Mouse (Mus musculus): Measurements from ENCODE around the gene Zscan21. TPM values are rescaled to one million over a fixed set of nuclear protein-coding genes. Genes with fewer than 3 reads are reported as not detected.

The Zscan21 gene
- total RNA-seq (2014; fragmentation: Nextera tagmentation) (24.5 and 33.7 TPM in 2 replicates), total RNA-seq (2017) (14.1 and 15.6 TPM in 2 replicates), polyA plus RNA-seq (2012) (1.2 and 2.8 TPM in 2 replicates)

DNA sequence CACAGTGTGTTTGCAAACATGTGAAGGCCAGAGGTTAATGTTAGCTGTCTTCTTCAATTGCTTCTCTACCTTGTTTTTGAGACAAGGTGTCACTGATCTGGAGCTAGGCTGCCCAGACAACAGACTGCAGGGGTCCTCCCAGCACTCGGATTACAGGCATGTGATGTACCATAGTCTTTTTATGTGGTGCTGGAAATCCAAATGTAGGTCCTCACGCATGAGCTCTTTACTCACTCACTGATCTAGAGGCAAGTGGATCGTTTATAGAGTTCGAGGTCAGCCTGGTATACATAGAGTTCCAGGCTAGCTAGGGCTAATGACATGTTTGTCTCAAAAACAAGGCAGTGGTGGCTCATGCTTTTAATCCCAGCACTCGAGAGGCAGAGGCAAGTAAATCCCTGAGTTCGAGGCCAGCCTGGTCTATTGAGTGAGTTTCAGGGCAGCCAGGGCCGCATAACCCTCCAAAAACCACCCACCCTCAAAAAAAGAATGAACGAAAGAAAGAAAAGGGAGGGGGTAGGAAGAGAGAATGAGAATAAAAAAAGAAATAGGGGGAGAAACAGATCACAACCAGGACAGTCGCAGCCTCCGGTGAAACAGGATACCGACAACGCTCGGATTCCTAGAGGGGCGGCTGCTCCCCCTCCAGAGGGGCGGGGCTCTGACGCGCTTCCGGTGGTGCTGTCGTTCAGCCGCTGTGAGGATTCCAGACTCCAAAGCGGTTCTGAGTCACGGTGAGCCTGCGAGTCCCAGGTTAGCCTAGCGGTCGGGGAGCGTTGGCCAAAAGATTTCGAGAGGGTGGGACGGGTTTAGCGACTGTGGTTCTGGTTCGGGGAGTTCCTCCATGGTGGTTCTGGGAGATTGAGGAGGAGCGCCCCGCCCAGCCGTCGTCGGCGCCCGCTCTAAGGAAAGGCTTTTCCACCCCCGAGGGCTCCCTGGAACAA lies at the start of gene Zscan21:
Zscan21 (plus strand) TSS at position 649 of the 944 bp plus-strand sequence.
- H3K9me3 ChIP-seq (replicated peaks) = no peaks in the 10 kb centered on the region
- H3K4me1 ChIP-seq (ENCODE audit: insufficient read depth, low read depth, low read length) = peaks cover 21% of the 10 kb centered on the region
- H3K27me3 ChIP-seq (ENCODE audit: insufficient read depth, low read length) = peaks cover 5% of the 10 kb centered on the region; the same call in 1 of the 2 replicates
- peak; percentile 97 for ATAC-seq (ENCODE audit: extremely low read depth, insufficient number of reproducible peaks, low FRiP score, poor library complexity, severe bottlenecking)
- peak within 1 kb of the TSS; percentile 79 for H3K4me3 ChIP-seq (ENCODE audit: low read depth, low read length)
- DNase-seq (ENCODE audit: low spot score) = peak; percentile 91
- H3K36me3 ChIP-seq (replicated peaks) = peaks cover 9% of the 10 kb centered on the region
- TF ChIP-seq GATA2 (IDR thresholded peaks at IDR 0.05; ENCODE audit: borderline replicate concordance, low read depth, low read length) = no peak
- TF ChIP-seq CTCF (IDR thresholded peaks at IDR 0.05; ENCODE audit: low read depth, low read length) = no peak
- TF ChIP-seq POLR2AphosphoS5 (IDR thresholded peaks at IDR 0.05; ENCODE audit: insufficient replicate concordance, low read depth, low read length) = no peak

DNA sequence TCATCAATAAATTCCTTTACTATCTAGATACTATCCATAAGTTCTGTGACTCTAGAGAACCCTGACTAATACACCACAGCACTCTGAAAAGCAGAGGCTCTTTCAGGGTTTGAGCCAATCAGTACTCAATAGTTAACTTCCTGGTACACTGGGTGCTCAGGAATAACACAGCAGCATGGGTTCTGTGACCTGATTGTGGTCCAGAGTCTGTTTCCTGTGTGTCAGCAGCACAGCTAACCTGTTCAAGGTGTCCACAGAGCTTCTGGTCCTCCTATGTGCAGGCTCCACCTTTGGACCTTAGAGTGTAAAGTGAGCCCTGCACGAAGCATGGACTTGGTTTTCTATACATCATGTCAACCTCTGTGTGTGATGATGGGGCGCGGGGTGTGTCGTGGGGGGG lies 42.9 kb upstream of the Zscan21 start:
- Histone ChIP-seq H3K4me1 (ENCODE audit: insufficient read depth, low read depth, low read length) (no peaks in the 10 kb centered on the region), H3K4me3 (ENCODE audit: low read depth, low read length) (no peak overlapping the region), H3K9me3 (replicated peaks) (0 out of 2 replicates have a peak, but pooled peaks cover 2% of the 10 kb centered on the region), H3K27me3 (ENCODE audit: insufficient read depth, low read length) (peaks cover 2% of the 10 kb centered on the region; the same call in 1 of the 2 replicates), H3K36me3 (replicated peaks) (no peaks in the 10 kb centered on the region)
- no peak for DNase-seq (ENCODE audit: low spot score)
- TF ChIP-seq POLR2AphosphoS5 (IDR thresholded peaks at IDR 0.05; ENCODE audit: insufficient replicate concordance, low read depth, low read length) = no peak
- no peak for TF ChIP-seq TAL1 (conservative IDR thresholded peaks at IDR 0.05; ENCODE audit: low read depth, low read length)
- no peak for TF ChIP-seq GATA1 (IDR thresholded peaks at IDR 0.05; ENCODE audit: borderline replicate concordance, low read length)
- TF ChIP-seq CTCF (IDR thresholded peaks at IDR 0.05; ENCODE audit: low read depth, low read length) = no peak
- TF ChIP-seq GATA2 (IDR thresholded peaks at IDR 0.05; ENCODE audit: borderline replicate concordance, low read depth, low read length) = no peak
- ATAC-seq (ENCODE audit: extremely low read depth, insufficient number of reproducible peaks, low FRiP score, poor library complexity, severe bottlenecking) = no peak

DNA sequence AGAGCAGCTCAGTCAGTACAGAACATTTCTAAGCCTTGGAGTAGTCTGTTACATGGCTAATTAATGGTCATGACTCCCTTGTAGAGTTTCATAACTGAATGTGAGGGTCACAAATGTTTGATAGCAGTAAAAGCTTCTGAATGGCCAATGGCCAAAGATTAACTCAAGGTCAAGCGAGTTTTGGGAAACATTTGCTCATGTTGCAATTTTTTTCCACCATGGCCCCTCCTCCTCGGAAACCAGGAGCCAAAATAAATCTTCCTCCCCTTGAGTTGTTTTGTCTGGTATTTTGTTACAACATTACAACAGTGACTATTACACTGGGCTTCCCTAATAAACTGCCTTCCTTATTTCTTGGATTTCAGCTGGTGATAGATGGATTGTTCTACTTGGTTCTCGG lies 41.0 kb upstream of the Zscan21 start:
- no peaks in the 10 kb centered on the region for H3K36me3 ChIP-seq (replicated peaks)
- TF ChIP-seq CTCF (IDR thresholded peaks at IDR 0.05; ENCODE audit: low read depth, low read length) = no peak

DNA sequence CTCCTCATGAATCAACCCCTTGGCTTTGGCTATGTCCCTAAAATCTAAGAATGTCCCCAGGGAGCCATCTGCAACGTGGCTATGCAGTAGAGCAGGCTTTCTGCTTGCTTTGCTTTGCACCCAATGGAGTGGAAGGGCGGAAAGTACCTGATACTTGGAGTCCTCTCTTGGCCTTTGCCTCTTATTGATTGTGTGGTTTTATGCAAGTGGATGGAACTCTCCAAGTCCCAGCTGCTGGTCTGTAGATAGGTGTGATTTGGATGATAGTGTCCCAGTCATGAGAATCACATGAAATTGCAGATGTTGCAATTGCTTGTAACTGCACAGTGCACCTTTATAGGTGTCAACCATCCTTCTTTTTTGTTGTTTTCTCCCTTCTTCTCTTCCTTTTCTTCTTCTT lies 40.6 kb upstream of the Zscan21 start:
- Histone ChIP-seq H3K27me3 (ENCODE audit: insufficient read depth, low read length) (peaks cover 2% of the 10 kb centered on the region; the same call in 1 of the 2 replicates), H3K9me3 (replicated peaks) (0 out of 2 replicates have a peak, but pooled peaks cover 2% of the 10 kb centered on the region), H3K4me3 (ENCODE audit: low read depth, low read length) (no peak overlapping the region), H3K36me3 (replicated peaks) (no peaks in the 10 kb centered on the region), H3K4me1 (ENCODE audit: insufficient read depth, low read depth, low read length) (no peaks in the 10 kb centered on the region)
- TF ChIP-seq GATA2 (IDR thresholded peaks at IDR 0.05; ENCODE audit: borderline replicate concordance, low read depth, low read length) (no peak), TAL1 (conservative IDR thresholded peaks at IDR 0.05; ENCODE audit: low read depth, low read length) (no peak), POLR2AphosphoS5 (IDR thresholded peaks at IDR 0.05; ENCODE audit: insufficient replicate concordance, low read depth, low read length) (no peak), CTCF (IDR thresholded peaks at IDR 0.05; ENCODE audit: low read depth, low read length) (no peak)
- no peak for ATAC-seq (ENCODE audit: extremely low read depth, insufficient number of reproducible peaks, low FRiP score, poor library complexity, severe bottlenecking)
- DNase-seq (ENCODE audit: low spot score) = no peak

More for the DNA sequence above, 41.0 kb upstream of the Zscan21 start:
- DNase-seq (ENCODE audit: low spot score) = no peak
- H3K27me3 ChIP-seq (ENCODE audit: insufficient read depth, low read length) = peaks cover 2% of the 10 kb centered on the region; the same call in 1 of the 2 replicates
- H3K4me1 ChIP-seq (ENCODE audit: insufficient read depth, low read depth, low read length) = no peaks in the 10 kb centered on the region
- 0 out of 2 replicates have a peak, but pooled peaks cover 2% of the 10 kb centered on the region for H3K9me3 ChIP-seq (replicated peaks)
- no peak for ATAC-seq (ENCODE audit: extremely low read depth, insufficient number of reproducible peaks, low FRiP score, poor library complexity, severe bottlenecking)
- no peak overlapping the region for H3K4me3 ChIP-seq (ENCODE audit: low read depth, low read length)

DNA sequence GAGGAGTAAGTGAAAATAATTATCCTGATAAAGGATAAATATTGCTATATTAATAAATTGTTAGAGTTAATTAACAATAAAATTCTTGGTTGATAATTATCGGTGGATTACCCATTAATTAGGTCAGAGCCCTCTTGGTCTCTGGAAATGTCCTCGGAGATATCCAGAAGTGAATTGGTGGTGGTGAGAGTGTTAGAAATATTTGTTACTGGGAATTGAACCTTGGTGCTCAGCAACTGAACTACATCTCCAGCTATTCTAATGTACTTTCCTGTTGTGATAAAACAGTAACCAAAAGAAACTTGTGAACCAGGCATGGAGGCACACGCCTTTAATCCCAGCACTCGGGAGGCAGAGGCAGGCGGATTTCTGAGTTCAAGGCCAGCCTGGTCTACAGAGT lies 36.2 kb upstream of the Zscan21 start:
- Histone ChIP-seq H3K4me1 (ENCODE audit: insufficient read depth, low read depth, low read length) (peaks cover 11% of the 10 kb centered on the region), H3K27me3 (ENCODE audit: insufficient read depth, low read length) (no peaks in the 10 kb centered on the region; the same call in 1 of the 2 replicates), H3K9me3 (replicated peaks) (0 out of 2 replicates have a peak, but pooled peaks cover 2% of the 10 kb centered on the region), H3K36me3 (replicated peaks) (no peaks in the 10 kb centered on the region), H3K4me3 (ENCODE audit: low read depth, low read length) (no peak overlapping the region)
- no peak for DNase-seq (ENCODE audit: low spot score)
- ATAC-seq (ENCODE audit: extremely low read depth, insufficient number of reproducible peaks, low FRiP score, poor library complexity, severe bottlenecking) = no peak
- no peak for TF ChIP-seq POLR2AphosphoS5 (IDR thresholded peaks at IDR 0.05; ENCODE audit: insufficient replicate concordance, low read depth, low read length)
- no peak for TF ChIP-seq GATA1 (IDR thresholded peaks at IDR 0.05; ENCODE audit: borderline replicate concordance, low read length)
- TF ChIP-seq TAL1 (conservative IDR thresholded peaks at IDR 0.05; ENCODE audit: low read depth, low read length) = no peak
- TF ChIP-seq GATA2 (IDR thresholded peaks at IDR 0.05; ENCODE audit: borderline replicate concordance, low read depth, low read length) = no peak
- TF ChIP-seq CTCF (IDR thresholded peaks at IDR 0.05; ENCODE audit: low read depth, low read length) = no peak

DNA sequence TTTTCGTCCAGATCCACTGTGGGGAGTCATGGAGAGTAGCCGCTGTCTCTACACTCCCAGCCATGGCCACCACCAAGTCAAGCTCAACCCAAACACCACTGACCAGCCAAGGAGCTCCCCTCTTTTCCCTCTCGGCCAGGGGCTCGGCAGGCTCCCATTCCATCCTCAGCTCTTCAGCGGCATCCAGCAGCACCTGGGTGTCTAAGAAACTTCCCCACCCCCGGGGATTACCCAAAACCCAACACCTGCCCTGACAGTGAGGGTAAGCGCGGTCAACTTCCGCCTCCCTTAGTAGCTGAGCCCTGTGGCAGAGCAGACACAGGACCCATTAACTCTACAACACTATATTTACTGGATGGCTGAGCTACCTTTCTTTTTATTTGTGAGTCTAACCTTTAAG lies 35.3 kb upstream of the Zscan21 start:
- H3K27me3 ChIP-seq (ENCODE audit: insufficient read depth, low read length) = no peaks in the 10 kb centered on the region; the same call in 1 of the 2 replicates
- no peak for TF ChIP-seq CTCF (IDR thresholded peaks at IDR 0.05; ENCODE audit: low read depth, low read length)
- TF ChIP-seq POLR2AphosphoS5 (IDR thresholded peaks at IDR 0.05; ENCODE audit: insufficient replicate concordance, low read depth, low read length) = no peak
- TF ChIP-seq GATA1 (IDR thresholded peaks at IDR 0.05; ENCODE audit: borderline replicate concordance, low read length) = no peak
- no peak for TF ChIP-seq TAL1 (conservative IDR thresholded peaks at IDR 0.05; ENCODE audit: low read depth, low read length)
- TF ChIP-seq GATA2 (IDR thresholded peaks at IDR 0.05; ENCODE audit: borderline replicate concordance, low read depth, low read length) = no peak
- ATAC-seq (ENCODE audit: extremely low read depth, insufficient number of reproducible peaks, low FRiP score, poor library complexity, severe bottlenecking) (no peak), DNase-seq (ENCODE audit: low spot score) (no peak)
- H3K36me3 ChIP-seq (replicated peaks) = no peaks in the 10 kb centered on the region
- no peak overlapping the region for H3K4me3 ChIP-seq (ENCODE audit: low read depth, low read length)
- 0 out of 2 replicates have a peak, but pooled peaks cover 2% of the 10 kb centered on the region for H3K9me3 ChIP-seq (replicated peaks)
- H3K4me1 ChIP-seq (ENCODE audit: insufficient read depth, low read depth, low read length) = peaks cover 11% of the 10 kb centered on the region

Data from G1E (cell line).